Mouse (Mus musculus) heart, adult 2 months (tissue): ENCODE data around the gene Olfr952. TPM values are rescaled to one million over a fixed set of nuclear protein-coding genes. Genes with fewer than 3 reads are reported as not detected.

Source experiments
- DNase-seq, 2 experiments: peaks; one replicate each; pipeline ENCODE4 v3.0.0; 2021
- H3K27ac ChIP-seq: fragments of 200-600 bp; 2 replicates; pipeline ENCODE4 v1.8.1; 2022
- H3K27me3 ChIP-seq: fragments of 200-500 bp; 2 replicates; pipeline ENCODE4 v1.6.1; 2012; ENCODE audit warnings: mild to moderate bottlenecking, low read length, inconsistent platforms, mixed read lengths; ENCODE audit not compliant: control insufficient read depth, insufficient read depth
- H3K36me3 ChIP-seq: fragments of 200-500 bp; 2 replicates; pipeline ENCODE4 v1.6.1; 2012; ENCODE audit warnings: low read length, inconsistent platforms; ENCODE audit not compliant: control insufficient read depth, insufficient read depth
- H3K4me1 ChIP-seq: fragments of 200-500 bp; 2 replicates; pipeline ENCODE4 v1.6.1; 2011; ENCODE audit warnings: low read length; ENCODE audit not compliant: control insufficient read depth, insufficient read depth
- H3K4me3 ChIP-seq: fragments of 200-600 bp; 2 replicates; pipeline ENCODE4 v1.8.1; 2022
- H3K79me2 ChIP-seq: fragments of 200-500 bp; replicated peaks from 2 replicates; pipeline ENCODE4 v1.6.1; 2012; ENCODE audit warnings: mild to moderate bottlenecking, inconsistent platforms, low read length, moderate library complexity, mixed read lengths; ENCODE audit not compliant: control insufficient read depth, insufficient read depth
- H3K9ac ChIP-seq: fragments of 200-500 bp; 2 replicates; pipeline ENCODE4 v1.6.1; 2012; ENCODE audit warnings: low read depth, mild to moderate bottlenecking, control low read depth, inconsistent platforms, low read length, mixed read lengths
- CTCF ChIP-seq: fragments of 200-600 bp; IDR thresholded peaks from 2 replicates; pipeline ENCODE4 v1.8.1; 2022; ENCODE audit warnings: antibody characterized with exemption, mild to moderate bottlenecking, moderate library complexity
- EP300 ChIP-seq: fragments of 200-500 bp; IDR thresholded peaks from 2 replicates; pipeline ENCODE4 v1.6.1; 2011; ENCODE audit warnings: low read depth, low read length, control low read depth; ENCODE audit not compliant: insufficient read depth
- POLR2A ChIP-seq: fragments of 200-500 bp; IDR thresholded peaks from 2 replicates; pipeline ENCODE4 v1.6.1; 2011; ENCODE audit warnings: mild to moderate bottlenecking, low read depth, low read length, control low read depth; ENCODE audit not compliant: insufficient read depth
- WGBS: fragments of 180-500 bp; shearing (Covaris S2); methylation state at CpG from one replicate; pipeline ENCODE4 v1.1.7; 2018; 5-methylcytosine and 5-hydroxymethylcytosine counted together
- intact Hi-C: fragments of 180-260 bp; cut with DNase I; formaldehyde crosslinking; loops from one replicate; pipeline ENCODE4 v1.15.1; 2025
- long read RNA-seq: library from polyadenylated mRNA; stranded (forward); transcript quantifications from one replicate; pipeline ENCODE4 v2.0.0, GENCODE M21; 2021
- polyA plus RNA-seq: library from polyadenylated mRNA; depleted of rRNA; stranded (reverse); fragments of >200 nt; gene quantifications from 2 replicates; pipeline ENCODE4 v1.2.3, GENCODE M21; 2012; rRNA removed
- total RNA-seq, 2 experiments: library from RNA; stranded (reverse); gene quantifications; 2 replicates each; pipeline ENCODE4 v1.2.3; 2021

Olfr952 gene
- total RNA-seq (not detected), polyA plus RNA-seq (not detected in 2 replicates)
- long read RNA-seq, result 0 reads

- Histone ChIP-seq H3K27ac (no peak within 1 kb of the TSS), H3K27me3 (no peaks in the 10 kb centered on the region), H3K4me1 (no peaks in the 10 kb centered on the region), H3K9ac (no peak within 1 kb of the TSS), H3K4me3 (no peak within 1 kb of the TSS), H3K79me2 (no peaks in the 10 kb centered on the region), H3K36me3 (no peaks in the 10 kb centered on the region)
- intact Hi-C loops, result no loop called here
- no peak for DNase-seq
- no peak for TF ChIP-seq EP300
- TF ChIP-seq POLR2A, result no peak
- no peak for TF ChIP-seq CTCF
Measured at GRCm38 (mm10) chr9:39427048-39427447, at the start of gene Olfr952. Gene Olfr952, minus strand, starts transcription at chr9:39427148.

GRCm38 (mm10) chr9:39471844-39472243 is 44.9 kb upstream of the Olfr952 start, which contains the start of gene Olfr955:
Gene Olfr955, minus strand, starts transcription at chr9:39471944.
- H3K4me3 ChIP-seq, result no peak within 1 kb of the TSS
- DNase-seq, result no peak
- H3K79me2 ChIP-seq, result no peaks in the 10 kb centered on the region
- H3K27me3 ChIP-seq, result no peaks in the 10 kb centered on the region
- H3K9ac ChIP-seq, result no peak within 1 kb of the TSS
- no peaks in the 10 kb centered on the region for H3K36me3 ChIP-seq
- 39% methylated on average over 1 of the region's 1 CpGs for WGBS
- H3K27ac ChIP-seq, result no peak within 1 kb of the TSS
- intact Hi-C loops, result no loop called here
- no peak for TF ChIP-seq POLR2A
- no peak for TF ChIP-seq EP300
- TF ChIP-seq CTCF, result no peak
- H3K4me1 ChIP-seq, result no peaks in the 10 kb centered on the region

- Histone ChIP-seq H3K4me3 (no peak within 1 kb of the TSS), H3K27me3 (no peaks in the 10 kb centered on the region), H3K27ac (no peak within 1 kb of the TSS), H3K9ac (no peak within 1 kb of the TSS), H3K36me3 (no peaks in the 10 kb centered on the region), H3K4me1 (no peaks in the 10 kb centered on the region), H3K79me2 (no peaks in the 10 kb centered on the region)
- no peak for TF ChIP-seq CTCF
- 75% methylated on average over 6 of the region's 6 CpGs for WGBS
- DNase-seq, result no peak
- intact Hi-C loops, result no loop called here
Measured at GRCm38 (mm10) chr9:39456401-39456800, 29.5 kb upstream of the Olfr952 start, which contains the start of gene Olfr954. Gene Olfr954, plus strand, starts transcription at chr9:39456701.

- Histone ChIP-seq H3K36me3 (no peaks in the 10 kb centered on the region), H3K9ac (no peak within 1 kb of the TSS), H3K27me3 (no peaks in the 10 kb centered on the region), H3K27ac (no peak within 1 kb of the TSS), H3K4me3 (no peak within 1 kb of the TSS), H3K4me1 (no peaks in the 10 kb centered on the region), H3K79me2 (no peaks in the 10 kb centered on the region)
- WGBS, result 81% methylated on average over 2 of the region's 2 CpGs
- no peak for DNase-seq
- no peak for TF ChIP-seq POLR2A
- TF ChIP-seq CTCF, result no peak
- no peak for TF ChIP-seq EP300
- intact Hi-C loops, result no loop called here
Measured at GRCm38 (mm10) chr9:39387110-39387509, 39.8 kb downstream of the Olfr952 start, which contains the start of gene Olfr951. Gene Olfr951, plus strand, starts transcription at chr9:39387410.

Other genes starting within 250 kb of the Olfr952 start
- not detected for gene Olfr944, start 225.2 kb downstream of the Olfr952 start, total RNA-seq
- not detected in 2 replicates for gene Olfr944, start 225.2 kb downstream of the Olfr952 start, polyA plus RNA-seq
- gene Olfr1537, start 177.2 kb downstream of the Olfr952 start, total RNA-seq, result not detected
- not detected in 2 replicates for gene Olfr1537, start 177.2 kb downstream of the Olfr952 start, polyA plus RNA-seq
- not detected for gene Olfr945, start 150.3 kb downstream of the Olfr952 start, total RNA-seq
- not detected in 2 replicates for gene Olfr945, start 150.3 kb downstream of the Olfr952 start, polyA plus RNA-seq
- not detected for gene Olfr948, start 101.1 kb downstream of the Olfr952 start, total RNA-seq
- gene Olfr948, start 101.1 kb downstream of the Olfr952 start, polyA plus RNA-seq, result not detected in 2 replicates
- not detected for gene Olfr951, start 39.7 kb downstream of the Olfr952 start, total RNA-seq
- gene Olfr951, start 39.7 kb downstream of the Olfr952 start, polyA plus RNA-seq, result not detected in 2 replicates
- not detected for gene Olfr954, start 29.6 kb upstream of the Olfr952 start, total RNA-seq
- not detected in 2 replicates for gene Olfr954, start 29.6 kb upstream of the Olfr952 start, polyA plus RNA-seq
- not detected for gene Olfr955, start 44.8 kb upstream of the Olfr952 start, total RNA-seq
- gene Olfr955, start 44.8 kb upstream of the Olfr952 start, polyA plus RNA-seq, result not detected in 2 replicates
- gene Olfr44, start 66.8 kb upstream of the Olfr952 start, total RNA-seq, result not detected
- not detected in 2 replicates for gene Olfr44, start 66.8 kb upstream of the Olfr952 start, polyA plus RNA-seq
- not detected for gene Olfr957, start 88.7 kb upstream of the Olfr952 start, total RNA-seq
- gene Olfr957, start 88.7 kb upstream of the Olfr952 start, polyA plus RNA-seq, result not detected in 2 replicates
- gene Olfr958, start 126.9 kb upstream of the Olfr952 start, total RNA-seq, result not detected
- not detected in 2 replicates for gene Olfr958, start 126.9 kb upstream of the Olfr952 start, polyA plus RNA-seq
- gene Olfr959, start 148.4 kb upstream of the Olfr952 start, total RNA-seq, result not detected
- not detected in 2 replicates for gene Olfr959, start 148.4 kb upstream of the Olfr952 start, polyA plus RNA-seq
- under 1 TPM; 0.14 to 0.26 TPM for gene AW551984, start 177.3 kb upstream of the Olfr952 start, total RNA-seq
- 0.20 and 0.67 TPM in 2 replicates for gene AW551984, start 177.3 kb upstream of the Olfr952 start, polyA plus RNA-seq
- gene Olfr148, start 183.5 kb upstream of the Olfr952 start, total RNA-seq, result not detected
- not detected in 2 replicates for gene Olfr148, start 183.5 kb upstream of the Olfr952 start, polyA plus RNA-seq
- not detected for gene Olfr960, start 194.2 kb upstream of the Olfr952 start, total RNA-seq
- gene Olfr960, start 194.2 kb upstream of the Olfr952 start, polyA plus RNA-seq, result not detected in 2 replicates
- not detected for gene Olfr961, start 217.9 kb upstream of the Olfr952 start, total RNA-seq
- gene Olfr961, start 217.9 kb upstream of the Olfr952 start, polyA plus RNA-seq, result not detected in 2 replicates
- not detected for gene Olfr963, start 240.1 kb upstream of the Olfr952 start, total RNA-seq
- not detected in 2 replicates for gene Olfr963, start 240.1 kb upstream of the Olfr952 start, polyA plus RNA-seq